Mouse (Mus musculus) forelimb bud, embryonic 11.5 days (tissue): ENCODE results near the gene Llcfc1.

Experiments used
- DNase-seq: peaks from one replicate; pipeline ENCODE4 v3.0.0-alpha.2; 2012; ENCODE audit warnings: low read depth, low spot score

The Llcfc1 gene

DNA sequence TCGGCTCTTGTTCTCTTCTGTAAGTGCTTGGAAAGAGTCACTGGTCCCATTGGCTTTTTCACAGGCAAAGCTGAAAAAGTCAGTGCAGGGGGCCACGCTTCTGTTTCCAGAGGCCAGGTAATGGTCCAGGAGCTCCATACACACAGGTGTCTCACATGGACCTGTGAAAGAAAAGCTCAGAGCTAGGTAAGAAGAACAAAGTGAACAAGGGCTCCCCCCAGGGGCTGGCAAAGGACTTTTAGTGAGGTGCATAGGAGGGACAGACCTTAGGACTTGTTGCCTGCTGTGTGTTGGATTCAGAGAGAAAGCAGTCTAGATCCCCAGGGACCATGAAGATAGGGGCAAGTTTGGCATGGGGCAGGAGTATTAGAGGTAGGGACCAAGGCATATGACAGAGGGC lies 18.7 kb downstream of the Llcfc1 start:
- DNase-seq: no peak

- DNase-seq: no peak
Observed at GRCm38 (mm10) chr6:41704123-41704522, 19.9 kb downstream of the Llcfc1 start, which contains the start of gene Kel. TSS of gene Kel (minus strand) at chr6:41704339.

GRCm38 (mm10) chr6:41706275-41706674 lies 22.0 kb downstream of the Llcfc1 start:
- no peak for DNase-seq

- DNase-seq: no peak
Observed at GRCm38 (mm10) chr6:41710281-41710680, 26.1 kb downstream of the Llcfc1 start.

DNA sequence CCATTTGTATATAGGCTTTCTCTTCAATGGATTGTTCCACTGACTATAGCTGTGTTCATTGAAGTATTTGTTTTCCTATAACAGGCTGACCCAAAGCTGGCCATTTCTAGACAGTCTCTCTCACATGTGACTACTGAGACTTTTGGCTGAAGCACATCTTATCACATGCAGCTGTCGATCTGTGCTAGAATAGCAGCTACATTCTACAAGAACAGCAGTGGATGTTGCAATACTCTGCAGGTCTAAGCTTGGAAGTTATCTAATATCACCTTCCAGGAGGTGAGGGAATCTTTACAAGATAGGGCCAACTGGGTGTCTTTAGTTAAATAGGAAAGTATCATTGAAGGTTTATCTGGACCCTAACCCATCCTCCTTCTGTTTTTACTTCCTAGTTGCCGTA lies 37.2 kb downstream of the Llcfc1 start:
- no peak for DNase-seq

DNA sequence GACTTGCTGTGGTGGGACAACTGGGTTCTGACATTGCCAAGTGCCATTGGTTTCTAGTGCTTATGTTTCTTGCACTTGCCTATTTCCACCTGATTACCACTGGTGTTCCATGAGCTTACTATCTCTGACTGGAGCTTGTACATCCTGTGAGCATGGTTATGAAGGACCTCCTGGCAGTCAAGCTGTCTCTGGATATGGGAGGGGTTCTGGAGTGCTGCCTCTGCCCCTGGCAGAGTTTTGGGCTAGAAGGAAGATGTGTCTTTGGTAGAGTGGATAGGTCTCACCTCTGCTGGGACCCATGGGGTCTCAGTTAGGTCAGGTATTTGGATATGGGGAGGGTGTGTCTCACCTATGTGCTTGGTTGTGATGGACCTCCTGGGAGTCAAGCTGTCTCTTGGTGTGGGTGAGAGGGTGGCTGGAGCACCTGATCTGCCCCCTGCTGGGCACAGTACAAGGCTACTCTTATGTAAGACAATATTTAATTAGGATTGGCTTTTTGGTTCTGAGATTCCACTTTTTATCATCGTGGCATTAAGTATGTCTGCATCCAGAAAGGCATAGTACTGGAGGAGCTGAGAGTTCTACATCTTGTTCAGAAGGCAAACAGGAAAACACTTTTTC lies 43.9 kb downstream of the Llcfc1 start:
- no peak for DNase-seq

DNA sequence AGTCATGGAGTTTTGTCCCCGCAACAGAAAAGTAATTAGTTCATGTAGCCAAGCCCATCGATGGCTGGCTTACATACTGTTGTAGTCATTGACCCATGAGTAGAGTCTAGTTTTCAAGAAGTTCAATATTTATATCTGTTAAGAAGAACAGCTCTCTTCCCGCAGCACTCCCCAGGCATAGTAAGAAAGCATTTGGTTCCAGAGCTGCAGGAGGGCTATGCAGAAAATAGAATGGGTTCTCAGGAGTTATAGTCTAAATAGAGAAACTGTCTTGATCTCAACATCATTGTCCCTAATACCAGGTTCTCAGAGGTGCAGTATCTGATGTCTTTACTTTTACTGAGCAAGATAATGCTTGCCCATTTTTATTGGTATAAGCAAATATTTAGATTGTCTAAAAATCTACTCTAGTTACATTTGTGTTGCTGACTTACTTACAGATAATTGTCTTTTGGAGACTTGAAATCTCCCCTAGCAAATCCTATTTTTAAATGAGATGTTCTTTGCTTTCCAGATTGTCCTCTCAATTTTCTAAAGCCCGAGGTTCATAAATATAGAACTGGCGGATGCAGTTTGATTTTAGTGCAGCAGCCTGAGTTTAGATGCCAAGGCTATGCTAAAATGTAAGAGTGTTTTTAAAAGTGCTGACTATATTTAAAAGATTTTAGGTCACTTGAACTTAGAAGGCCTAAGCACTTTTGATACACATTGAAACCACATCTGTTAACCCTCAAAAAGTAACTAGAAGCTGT lies 50.7 kb downstream of the Llcfc1 start:
- no peak for DNase-seq
